Mouse (Mus musculus) heart, embryonic 11.5 days (tissue): ENCODE results near the gene Ttc7b. TPM values are rescaled to one million over a fixed set of nuclear protein-coding genes. Genes with fewer than 3 reads are reported as not detected.

Experiments used
- ATAC-seq: fragments of 200-750 bp; cut with Nextera tagmentation; replicated peaks from 2 replicates; pipeline ENCODE4 v1.8.0; 2017; ENCODE audit warnings: moderate library complexity; ENCODE audit not compliant: insufficient number of reproducible peaks, low FRiP score, low TSS enrichment
- H3K27ac ChIP-seq: fragments of 300-500 bp; sonication (generic); 2 replicates; pipeline ENCODE4 v1.5.1; 2014; ENCODE audit warnings: mild to moderate bottlenecking, low read depth, low read length
- H3K27me3 ChIP-seq: fragments of 300-500 bp; sonication (generic); 2 replicates; pipeline ENCODE4 v1.6.1; 2014; ENCODE audit warnings: mild to moderate bottlenecking, low read length, mixed read lengths; ENCODE audit not compliant: control insufficient read depth, insufficient read depth
- H3K36me3 ChIP-seq: fragments of 300-500 bp; sonication (generic); 2 replicates; pipeline ENCODE4 v1.6.1; 2014; ENCODE audit warnings: mild to moderate bottlenecking, low read length, moderate library complexity, mixed read lengths; ENCODE audit not compliant: control insufficient read depth, insufficient read depth
- H3K4me1 ChIP-seq: fragments of 300-500 bp; sonication (generic); 2 replicates; pipeline ENCODE4 v1.6.1; 2014; ENCODE audit warnings: low read length; ENCODE audit not compliant: control insufficient read depth, insufficient read depth
- H3K4me2 ChIP-seq: fragments of 300-500 bp; sonication (generic); 2 replicates; pipeline ENCODE4 v1.6.1; 2014; ENCODE audit warnings: mild to moderate bottlenecking, moderate library complexity
- H3K4me3 ChIP-seq: fragments of 300-500 bp; sonication (generic); 2 replicates; pipeline ENCODE4 v1.5.1; 2014; ENCODE audit warnings: low read depth, low read length
- H3K9ac ChIP-seq: fragments of 300-500 bp; sonication (generic); 2 replicates; pipeline ENCODE4 v1.6.1; 2014; ENCODE audit warnings: mild to moderate bottlenecking, low read depth, low read length, moderate library complexity
- H3K9me3 ChIP-seq: fragments of 300-500 bp; sonication (generic); replicated peaks from 2 replicates; pipeline ENCODE4 v1.6.1; 2016; ENCODE audit warnings: low read length; ENCODE audit not compliant: control insufficient read depth
- WGBS: fragments of 180-500 bp; shearing (Covaris S2); extraction: QIAGEN DNeasy Blood & Tissue Kit; methylation state at CpG from one replicate; pipeline ENCODE4 v1.1.7; 2014; ENCODE audit not compliant: insufficient replicate concordance; 5-methylcytosine and 5-hydroxymethylcytosine counted together
- polyA plus RNA-seq: library from polyadenylated mRNA; unstranded; fragments of >200 nt; fragmentation: Nextera tagmentation; extraction: Ambion mirVana; gene quantifications from 2 replicates; pipeline ENCODE4 v1.2.1, GENCODE M21; 2014

The Ttc7b gene
- polyA plus RNA-seq, 1 experiment from 2014 or later = 11.4 TPM

DNA sequence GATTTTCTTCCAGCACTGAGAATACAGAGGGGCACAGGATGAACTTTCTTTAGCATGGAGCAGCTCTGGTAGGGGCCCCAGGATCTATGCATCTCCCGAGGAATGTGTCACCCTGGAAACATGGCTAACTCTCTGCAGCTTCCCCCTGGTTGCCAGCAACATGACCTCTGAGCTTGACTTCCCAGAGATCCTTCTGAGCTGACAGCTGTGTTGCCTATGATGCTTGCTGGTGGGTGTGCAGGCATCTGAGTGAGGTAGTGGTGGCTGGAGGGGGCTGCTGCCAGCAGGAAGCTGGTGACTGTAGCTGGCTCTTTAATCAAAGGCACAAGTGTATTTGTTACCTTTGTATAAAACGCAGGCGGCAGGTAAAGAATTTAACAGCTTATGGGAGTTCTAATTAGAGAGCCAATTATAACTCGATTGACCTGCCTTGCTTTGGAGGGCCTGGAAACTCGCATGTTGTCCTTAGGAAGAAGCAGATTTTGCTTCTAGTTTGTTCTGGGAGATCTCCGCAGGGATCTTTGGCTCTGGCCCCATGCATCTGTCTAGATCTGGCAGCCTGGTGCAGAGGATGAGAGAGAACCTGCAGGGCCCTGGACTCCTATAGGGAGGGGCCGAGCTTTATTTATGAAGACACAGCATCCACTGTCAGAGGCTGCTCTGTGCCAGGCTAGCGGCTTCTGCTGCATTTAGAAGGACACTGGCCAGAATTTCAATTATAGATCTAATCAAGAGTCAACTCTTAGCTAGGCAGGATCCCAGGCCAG, 205.3 kb downstream of the Ttc7b start:
- WGBS = 73% methylated on average over 8 of the region's 8 CpGs
- no peaks in the 10 kb centered on the region for H3K9me3 ChIP-seq
- H3K9ac ChIP-seq = no peak overlapping the region
- no peak overlapping the region for H3K4me3 ChIP-seq
- no peaks in the 10 kb centered on the region for H3K36me3 ChIP-seq
- ATAC-seq = no peak
- peaks cover 7% of the 10 kb centered on the region; the same call in 1 of the 2 replicates for H3K4me1 ChIP-seq
- H3K27me3 ChIP-seq = no peaks in the 10 kb centered on the region
- no peak overlapping the region for H3K4me2 ChIP-seq
- no peak overlapping the region for H3K27ac ChIP-seq

DNA sequence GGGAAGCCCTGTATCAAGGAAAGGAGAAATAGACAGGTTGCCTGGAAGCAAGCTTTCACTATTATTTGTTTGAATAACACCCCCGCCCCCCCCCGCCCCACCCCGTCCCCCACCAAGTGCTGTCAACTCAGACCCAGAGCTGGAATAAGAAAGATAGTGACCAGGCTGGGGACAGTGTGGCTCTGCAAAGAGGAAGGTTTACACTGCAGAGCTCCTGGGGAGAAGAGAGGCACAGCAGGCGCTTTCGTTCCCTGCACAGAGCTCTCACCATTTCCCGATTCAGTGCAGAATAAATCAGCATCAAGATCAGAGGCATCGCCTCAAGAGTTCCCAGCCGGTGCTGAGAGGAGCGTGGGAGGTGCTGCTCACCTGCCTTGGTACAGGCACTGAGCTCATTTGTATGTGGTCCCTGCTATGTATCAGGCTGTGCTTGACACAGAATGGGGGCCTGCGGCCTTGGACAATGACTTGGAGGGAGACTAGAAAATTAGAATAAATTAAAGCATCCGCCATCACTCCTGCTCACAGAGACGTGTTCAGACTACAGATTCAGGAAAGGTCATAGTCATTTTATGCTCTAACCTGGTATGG, 206.7 kb downstream of the Ttc7b start:
- H3K9me3 ChIP-seq = no peaks in the 10 kb centered on the region
- H3K36me3 ChIP-seq = no peaks in the 10 kb centered on the region
- H3K27ac ChIP-seq = no peak overlapping the region
- H3K27me3 ChIP-seq = no peaks in the 10 kb centered on the region
- H3K4me3 ChIP-seq = no peak overlapping the region
- no peak overlapping the region for H3K4me2 ChIP-seq
- H3K9ac ChIP-seq = 0 out of 2 replicates have a peak overlapping the region, but pooled peaks have one; percentile 16
- H3K4me1 ChIP-seq = peaks cover 7% of the 10 kb centered on the region; the same call in 1 of the 2 replicates
- 57% methylated on average over 12 of the region's 12 CpGs for WGBS
- ATAC-seq = no peak

DNA sequence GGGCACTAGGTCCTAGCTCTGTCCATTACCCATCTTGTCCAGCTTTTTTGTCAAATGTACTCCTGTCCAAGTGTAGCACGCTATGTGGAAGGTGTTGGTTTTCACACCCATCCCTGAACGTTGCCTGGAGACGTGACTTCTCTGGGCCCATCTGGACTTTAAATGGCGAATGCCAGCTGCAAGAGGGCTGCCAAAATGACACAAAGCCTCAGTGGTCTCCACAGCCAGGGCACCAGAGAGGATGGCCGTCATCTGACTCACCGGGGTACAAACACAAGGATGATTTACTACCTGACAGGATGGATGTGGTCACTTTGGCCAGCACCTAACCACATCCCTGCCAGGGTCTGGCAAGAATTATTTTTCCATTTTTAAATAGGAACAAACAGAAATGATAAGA, 207.4 kb downstream of the Ttc7b start:
- no peak overlapping the region for H3K9ac ChIP-seq
- ATAC-seq = no peak
- H3K9me3 ChIP-seq = no peaks in the 10 kb centered on the region
- no peaks in the 10 kb centered on the region for H3K36me3 ChIP-seq
- H3K4me1 ChIP-seq = peaks cover 9% of the 10 kb centered on the region; the same call in 1 of the 2 replicates
- H3K4me3 ChIP-seq = no peak overlapping the region
- H3K4me2 ChIP-seq = no peak overlapping the region
- H3K27me3 ChIP-seq = no peaks in the 10 kb centered on the region
- 81% methylated on average over 6 of the region's 6 CpGs for WGBS
- no peak overlapping the region for H3K27ac ChIP-seq

DNA sequence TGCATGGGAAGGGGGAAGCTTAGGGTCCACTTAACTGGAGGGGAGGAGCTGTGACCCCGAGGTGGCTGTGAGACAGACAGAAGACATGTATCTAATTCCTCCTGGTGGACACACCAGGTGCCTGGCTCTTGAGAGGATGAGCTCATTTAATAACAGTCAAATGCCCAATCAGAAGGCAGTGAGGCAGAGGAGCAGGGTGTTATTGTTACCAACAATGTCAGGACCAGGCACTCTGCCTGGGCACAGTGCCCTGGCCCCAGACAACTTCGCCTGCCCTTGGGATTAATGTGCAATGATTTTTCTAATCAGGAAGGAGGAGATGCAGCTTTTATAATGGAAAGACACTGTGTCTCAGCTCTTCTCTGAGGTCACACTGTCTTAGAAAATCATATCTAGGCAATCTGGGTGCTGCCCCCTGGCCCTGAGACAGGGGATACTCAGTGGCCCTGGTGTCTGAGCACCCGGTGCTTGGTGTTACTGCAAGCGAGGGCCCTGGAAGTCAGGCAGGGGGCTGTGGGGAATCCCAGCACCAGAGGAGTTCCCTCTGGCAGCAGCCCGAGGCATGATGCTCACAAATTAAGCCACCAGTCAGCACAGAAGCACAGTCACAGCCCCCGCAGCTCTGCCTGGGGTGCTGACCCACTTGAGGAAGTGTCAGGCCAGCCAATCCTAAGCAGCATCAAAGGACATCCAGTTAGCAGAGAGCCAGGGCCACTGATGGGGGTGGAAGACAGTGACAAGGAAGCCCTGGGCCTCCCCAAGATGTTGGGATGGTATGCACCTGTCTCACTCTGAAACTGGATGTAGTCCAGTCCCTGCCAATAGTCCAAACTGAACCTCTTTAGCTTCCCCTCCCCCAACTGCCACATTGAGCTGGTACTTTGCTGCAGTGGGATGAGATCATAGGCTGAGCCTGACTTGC, 209.9 kb downstream of the Ttc7b start:
- Histone ChIP-seq H3K27ac (no peak overlapping the region), H3K36me3 (no peaks in the 10 kb centered on the region), H3K27me3 (no peaks in the 10 kb centered on the region), H3K9me3 (no peaks in the 10 kb centered on the region), H3K4me1 (peaks cover 18% of the 10 kb centered on the region), H3K4me3 (no peak overlapping the region), H3K4me2 (no peak overlapping the region), H3K9ac (no peak overlapping the region)
- WGBS = 63% methylated on average over 6 of the region's 6 CpGs
- no peak for ATAC-seq

DNA sequence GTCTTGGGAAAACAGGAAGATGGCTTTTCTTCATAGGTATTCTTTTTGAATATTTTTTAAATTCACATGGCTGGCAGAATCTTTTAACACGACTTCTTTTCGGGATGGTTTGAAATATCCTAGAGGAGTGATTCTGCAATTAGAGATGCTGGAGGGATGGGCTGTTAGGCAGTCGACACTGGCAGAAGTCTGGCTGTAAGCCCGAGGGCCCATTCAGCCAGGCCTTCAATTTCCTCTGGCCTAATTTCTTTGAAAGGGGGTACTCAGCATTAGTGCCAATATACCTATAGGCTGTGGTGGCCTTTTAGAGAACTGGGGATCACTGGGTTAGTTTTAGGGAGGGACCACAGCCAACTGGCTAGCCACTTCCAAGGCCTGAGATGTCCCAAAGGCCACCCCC, 211.4 kb downstream of the Ttc7b start:
- no peaks in the 10 kb centered on the region for H3K9me3 ChIP-seq
- WGBS = 75% methylated on average over 4 of the region's 4 CpGs
- H3K4me2 ChIP-seq = no peak overlapping the region
- no peak overlapping the region for H3K27ac ChIP-seq
- H3K36me3 ChIP-seq = no peaks in the 10 kb centered on the region
- no peak for ATAC-seq
- H3K4me3 ChIP-seq = no peak overlapping the region
- no peaks in the 10 kb centered on the region for H3K27me3 ChIP-seq
- H3K9ac ChIP-seq = no peak overlapping the region
- H3K4me1 ChIP-seq = peaks cover 11% of the 10 kb centered on the region

DNA sequence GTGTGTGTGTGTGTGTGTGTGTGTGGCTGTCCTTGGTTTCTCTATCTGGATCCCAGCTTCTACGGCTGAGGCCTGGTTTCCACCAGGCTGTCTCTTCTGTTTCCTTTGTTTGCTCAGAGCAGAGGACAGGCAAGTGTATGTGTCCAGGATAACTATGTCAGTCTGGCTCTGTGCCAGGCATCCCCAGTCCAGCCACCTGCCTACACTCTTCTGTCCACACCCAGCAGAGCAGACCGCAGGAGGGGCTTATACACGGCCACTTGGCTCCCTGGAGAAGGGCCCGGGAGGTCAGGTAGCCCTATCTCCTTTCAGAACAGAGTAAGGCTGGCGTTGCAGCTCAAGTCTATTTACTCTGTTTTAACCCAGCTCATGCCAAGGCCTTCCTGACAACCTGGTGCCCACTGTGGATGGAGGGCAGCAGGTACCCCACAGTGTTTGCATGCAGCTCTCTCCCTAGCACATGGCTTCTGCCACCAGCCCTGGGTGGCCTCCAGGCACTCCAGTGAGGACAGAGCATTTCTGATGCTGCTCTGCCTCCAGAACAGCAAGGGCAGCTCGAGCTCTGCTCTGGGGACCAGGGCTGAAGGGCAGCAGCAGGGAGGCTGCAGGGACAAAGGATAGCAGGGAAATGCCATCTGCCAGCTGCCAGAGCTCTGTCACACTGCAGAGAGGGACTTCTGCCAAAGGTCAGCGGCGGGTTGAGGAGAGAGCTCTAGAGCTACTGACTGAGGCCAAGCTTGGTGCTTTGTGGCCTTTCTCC, 212.9 kb downstream of the Ttc7b start:
- no peak overlapping the region for H3K9ac ChIP-seq
- no peaks in the 10 kb centered on the region for H3K9me3 ChIP-seq
- no peak overlapping the region for H3K4me2 ChIP-seq
- no peaks in the 10 kb centered on the region for H3K36me3 ChIP-seq
- H3K27me3 ChIP-seq = no peaks in the 10 kb centered on the region
- 0 out of 2 replicates have a peak overlapping the region, but pooled peaks have one; percentile 3 for H3K27ac ChIP-seq
- 44% methylated on average over 8 of the region's 8 CpGs for WGBS
- H3K4me3 ChIP-seq = no peak overlapping the region
- H3K4me1 ChIP-seq = peaks cover 11% of the 10 kb centered on the region
- no peak for ATAC-seq

DNA sequence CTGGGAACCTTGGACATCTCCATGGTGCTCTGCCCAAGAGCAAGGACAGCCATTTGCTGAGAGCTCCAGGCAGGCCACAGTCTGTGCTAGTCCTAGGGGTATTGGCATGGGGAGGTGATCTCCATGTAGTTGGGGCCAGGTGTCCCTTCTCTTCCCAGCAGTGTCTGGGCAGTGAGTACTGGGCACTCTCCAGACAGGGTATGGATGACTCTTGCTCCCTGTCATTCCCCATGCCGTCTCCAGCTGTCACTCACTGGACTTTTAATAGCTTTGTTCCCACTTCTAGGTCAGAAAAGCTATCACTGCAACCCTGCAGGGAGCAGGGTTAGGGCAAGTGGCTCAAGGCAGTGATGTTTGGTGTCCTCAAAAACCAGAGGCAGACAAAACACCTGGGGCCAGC, 214.3 kb downstream of the Ttc7b start:
- Histone ChIP-seq H3K27ac (no peak overlapping the region), H3K9me3 (no peaks in the 10 kb centered on the region), H3K9ac (no peak overlapping the region), H3K36me3 (no peaks in the 10 kb centered on the region), H3K27me3 (no peaks in the 10 kb centered on the region), H3K4me3 (no peak overlapping the region), H3K4me2 (no peak overlapping the region), H3K4me1 (peaks cover 11% of the 10 kb centered on the region)
- no peak for ATAC-seq
- 36% methylated on average over 1 of the region's 1 CpGs for WGBS
